Mouse (Mus musculus): ENCODE results near the gene Gramd1b. TPM values are rescaled to one million over a fixed set of nuclear protein-coding genes. Genes with fewer than 3 reads are reported as not detected.
A peak's percentile ranks its signal among the peaks of the same experiment; 100 is the strongest.

Gene Gramd1b
- polyA plus RNA-seq, 1 experiment from 2014 or later: 6.5 TPM

DNA sequence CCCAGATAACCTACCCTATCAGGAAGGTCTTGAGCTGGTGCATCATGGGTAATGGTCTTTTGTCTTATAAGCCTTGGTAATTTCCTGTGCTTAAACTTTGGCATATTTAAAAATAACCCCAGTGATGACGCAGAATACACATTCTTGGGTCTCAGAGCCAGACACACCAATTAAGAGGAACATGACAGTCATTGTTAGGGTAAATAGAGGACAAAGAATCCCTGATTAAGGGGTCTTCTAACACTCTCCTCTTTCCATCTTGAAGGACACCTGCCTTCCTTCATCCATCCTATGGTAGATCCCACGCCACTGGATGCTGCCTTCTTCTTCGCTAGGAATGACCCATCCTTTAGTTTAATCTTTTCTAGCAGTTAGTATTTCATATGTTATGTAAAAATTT, 208.8 kb downstream of the Gramd1b start:
- WGBS: 83% methylated on average over 3 of the region's 3 CpGs
- Histone ChIP-seq H3K27me3 (ENCODE audit: control insufficient read depth, insufficient read depth, low read length) (no peaks in the 10 kb centered on the region), H3K9ac (ENCODE audit: low read length) (no peak overlapping the region), H3K4me1 (ENCODE audit: control insufficient read depth in 2 of 2, insufficient read depth in 2 of 2, low read length in 2 of 2) (peaks cover 35 to 49% of the 10 kb centered on the region in 2 experiments), H3K4me3 (ENCODE audit: control insufficient read depth in 1 of 2, insufficient read depth in 1 of 2, low read depth in 1 of 2, low read length in 2 of 2) (no peak overlapping the region), H3K4me2 (ENCODE audit: low read length) (no peak overlapping the region), H3K9me3 (ENCODE audit: control insufficient read depth, low read length) (no peaks in the 10 kb centered on the region), H3K36me3 (ENCODE audit: control insufficient read depth, insufficient read depth, low read length) (peaks cover under 1% of the 10 kb centered on the region; the same call in 1 of the 2 replicates), H3K27ac (replicated peaks in 1 of 2; ENCODE audit: control insufficient read depth in 1 of 2, insufficient read depth in 1 of 2, low read depth in 2 of 2, low read length in 2 of 2) (no peak overlapping the region)
- no peak for ATAC-seq (ENCODE audit: insufficient number of reproducible peaks, insufficient read depth, low FRiP score, low read depth)

GRCm38 (mm10) chr9:40321668-40322003, 209.5 kb downstream of the Gramd1b start:
- Histone ChIP-seq H3K4me2 (ENCODE audit: low read length) (no peak overlapping the region), H3K4me3 (ENCODE audit: control insufficient read depth in 1 of 2, insufficient read depth in 1 of 2, low read depth in 1 of 2, low read length in 2 of 2) (no peak overlapping the region), H3K36me3 (ENCODE audit: control insufficient read depth, insufficient read depth, low read length) (peaks cover 5% of the 10 kb centered on the region; the same call in 1 of the 2 replicates), H3K27me3 (ENCODE audit: control insufficient read depth, insufficient read depth, low read length) (no peaks in the 10 kb centered on the region), H3K27ac (replicated peaks in 1 of 2; ENCODE audit: control insufficient read depth in 1 of 2, insufficient read depth in 1 of 2, low read depth in 2 of 2, low read length in 2 of 2) (no peak overlapping the region), H3K9ac (ENCODE audit: low read length) (no peak overlapping the region), H3K4me1 (ENCODE audit: control insufficient read depth in 2 of 2, insufficient read depth in 2 of 2, low read length in 2 of 2) (peaks cover 36 to 48% of the 10 kb centered on the region in 2 experiments), H3K9me3 (ENCODE audit: control insufficient read depth, low read length) (no peaks in the 10 kb centered on the region)
- 71% methylated on average over 3 of the region's 3 CpGs for WGBS
- no peak for ATAC-seq (ENCODE audit: insufficient number of reproducible peaks, insufficient read depth, low FRiP score, low read depth)

DNA sequence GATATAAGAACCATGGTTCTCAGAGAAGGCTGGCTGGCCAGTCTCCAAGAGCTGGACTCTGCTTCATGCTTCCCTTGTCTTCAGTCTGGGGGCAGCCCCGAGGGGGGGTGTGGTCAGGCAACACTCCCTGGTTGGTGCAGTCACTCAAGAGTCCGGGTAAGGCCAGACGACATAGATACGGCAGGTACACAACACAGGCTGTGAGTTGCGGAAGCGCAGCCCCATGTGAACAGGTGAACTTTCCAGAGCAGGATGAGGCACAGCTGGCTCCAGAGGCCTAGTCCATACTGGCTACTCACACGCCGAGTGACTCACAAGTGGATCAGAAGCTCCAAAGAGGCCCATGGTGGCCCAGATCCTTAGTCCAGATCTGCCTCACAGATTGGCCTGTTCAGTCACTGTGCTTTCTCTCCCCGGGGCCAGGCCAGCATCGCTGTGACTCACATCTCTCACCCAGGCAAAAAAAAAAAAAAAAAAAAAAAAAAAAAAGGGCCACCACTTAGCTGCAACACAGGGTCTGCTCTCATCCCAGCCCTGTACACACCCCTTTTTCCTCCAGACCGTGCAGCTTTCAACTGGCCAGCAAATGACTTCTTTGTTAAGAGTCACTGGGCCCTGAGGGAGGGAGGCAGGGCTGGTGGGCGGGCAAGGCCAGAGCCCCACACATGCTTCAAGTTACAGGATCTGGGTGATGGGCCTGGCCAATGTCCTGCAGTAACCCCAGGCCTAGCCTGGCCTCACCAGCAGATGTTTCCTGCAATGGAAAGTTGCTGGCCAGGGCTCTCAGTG, 210.1 kb downstream of the Gramd1b start:
- Histone ChIP-seq H3K9ac (ENCODE audit: low read length) (no peak overlapping the region), H3K27ac (replicated peaks in 1 of 2; ENCODE audit: control insufficient read depth in 1 of 2, insufficient read depth in 1 of 2, low read depth in 2 of 2, low read length in 2 of 2) (peak overlapping the region; percentile 34 to 52), H3K9me3 (ENCODE audit: control insufficient read depth, low read length) (no peaks in the 10 kb centered on the region), H3K36me3 (ENCODE audit: control insufficient read depth, insufficient read depth, low read length) (peaks cover 5% of the 10 kb centered on the region; the same call in 1 of the 2 replicates), H3K4me2 (ENCODE audit: low read length) (0 out of 2 replicates have a peak overlapping the region, but pooled peaks have one; percentile 2), H3K4me1 (ENCODE audit: control insufficient read depth in 2 of 2, insufficient read depth in 2 of 2, low read length in 2 of 2) (peaks cover 31 to 43% of the 10 kb centered on the region in 2 experiments), H3K4me3 (ENCODE audit: control insufficient read depth in 1 of 2, insufficient read depth in 1 of 2, low read depth in 1 of 2, low read length in 2 of 2) (no peak overlapping the region), H3K27me3 (ENCODE audit: control insufficient read depth, insufficient read depth, low read length) (no peaks in the 10 kb centered on the region)
- WGBS: 51% methylated on average over 12 of the region's 12 CpGs
- ATAC-seq (ENCODE audit: insufficient number of reproducible peaks, insufficient read depth, low FRiP score, low read depth): peak; percentile 79

GRCm38 (mm10) chr9:40320405-40320804, 210.8 kb downstream of the Gramd1b start:
- Histone ChIP-seq H3K9me3 (ENCODE audit: control insufficient read depth, low read length) (no peaks in the 10 kb centered on the region), H3K36me3 (ENCODE audit: control insufficient read depth, insufficient read depth, low read length) (peaks cover 7% of the 10 kb centered on the region), H3K9ac (ENCODE audit: low read length) (no peak overlapping the region), H3K27ac (replicated peaks in 1 of 2; ENCODE audit: control insufficient read depth in 1 of 2, insufficient read depth in 1 of 2, low read depth in 2 of 2, low read length in 2 of 2) (peak overlapping the region in 1 of 2 experiments; percentile 34; a peak in 2 of 4 replicates), H3K27me3 (ENCODE audit: control insufficient read depth, insufficient read depth, low read length) (no peaks in the 10 kb centered on the region), H3K4me2 (ENCODE audit: low read length) (no peak overlapping the region), H3K4me3 (ENCODE audit: control insufficient read depth in 1 of 2, insufficient read depth in 1 of 2, low read depth in 1 of 2, low read length in 2 of 2) (no peak overlapping the region), H3K4me1 (ENCODE audit: control insufficient read depth in 2 of 2, insufficient read depth in 2 of 2, low read length in 2 of 2) (peaks cover 24 to 36% of the 10 kb centered on the region in 2 experiments)
- ATAC-seq (ENCODE audit: insufficient number of reproducible peaks, insufficient read depth, low FRiP score, low read depth): no peak
- 84% methylated on average over 8 of the region's 8 CpGs for whole genome bisulfite sequencing

GRCm38 (mm10) chr9:40318771-40319170, 212.4 kb downstream of the Gramd1b start:
- no peaks in the 10 kb centered on the region for H3K27me3 ChIP-seq (ENCODE audit: control insufficient read depth, insufficient read depth, low read length)
- ATAC-seq (ENCODE audit: insufficient number of reproducible peaks, insufficient read depth, low FRiP score, low read depth): no peak
- H3K27ac ChIP-seq (replicated peaks in 1 of 2; ENCODE audit: control insufficient read depth in 1 of 2, insufficient read depth in 1 of 2, low read depth in 2 of 2, low read length in 2 of 2): no peak overlapping the region
- H3K4me3 ChIP-seq (ENCODE audit: control insufficient read depth in 1 of 2, insufficient read depth in 1 of 2, low read depth in 1 of 2, low read length in 2 of 2): no peak overlapping the region
- no peak overlapping the region for H3K4me2 ChIP-seq (ENCODE audit: low read length)
- peaks cover 23% of the 10 kb centered on the region for H3K36me3 ChIP-seq (ENCODE audit: control insufficient read depth, insufficient read depth, low read length)
- peaks cover 18 to 26% of the 10 kb centered on the region in 2 experiments for H3K4me1 ChIP-seq (ENCODE audit: control insufficient read depth in 2 of 2, insufficient read depth in 2 of 2, low read length in 2 of 2)
- H3K9me3 ChIP-seq (ENCODE audit: control insufficient read depth, low read length): no peaks in the 10 kb centered on the region
- WGBS: 85% methylated on average over 5 of the region's 5 CpGs
- H3K9ac ChIP-seq (ENCODE audit: low read length): no peak overlapping the region

DNA sequence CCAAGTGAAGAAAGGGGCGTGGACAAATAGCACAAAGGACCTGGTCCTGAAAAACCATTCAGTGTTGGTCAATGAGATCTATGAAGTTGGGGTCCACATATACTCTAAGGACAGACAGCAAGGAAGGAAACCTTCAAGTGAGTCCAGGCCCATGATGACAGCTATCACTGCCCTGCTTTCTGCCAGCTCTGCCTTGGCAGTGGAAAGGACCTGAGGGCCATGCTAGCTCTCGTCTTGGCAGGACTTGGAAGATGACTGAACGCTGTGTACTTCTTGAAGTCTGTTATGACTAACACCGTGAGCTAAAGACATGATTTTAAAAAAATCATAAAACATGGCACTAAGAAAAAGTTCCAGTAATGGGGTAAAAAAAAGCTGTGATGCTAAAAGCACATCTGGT, 213.4 kb downstream of the Gramd1b start:
- 86% methylated on average over 4 of the region's 4 CpGs for WGBS
- Histone ChIP-seq H3K27ac (replicated peaks in 1 of 2; ENCODE audit: control insufficient read depth in 1 of 2, insufficient read depth in 1 of 2, low read depth in 2 of 2, low read length in 2 of 2) (no peak overlapping the region), H3K9me3 (ENCODE audit: control insufficient read depth, low read length) (no peaks in the 10 kb centered on the region), H3K4me1 (ENCODE audit: control insufficient read depth in 2 of 2, insufficient read depth in 2 of 2, low read length in 2 of 2) (peaks cover 18 to 26% of the 10 kb centered on the region in 2 experiments), H3K27me3 (ENCODE audit: control insufficient read depth, insufficient read depth, low read length) (no peaks in the 10 kb centered on the region), H3K4me3 (ENCODE audit: control insufficient read depth in 1 of 2, insufficient read depth in 1 of 2, low read depth in 1 of 2, low read length in 2 of 2) (no peak overlapping the region), H3K4me2 (ENCODE audit: low read length) (no peak overlapping the region), H3K9ac (ENCODE audit: low read length) (no peak overlapping the region), H3K36me3 (ENCODE audit: control insufficient read depth, insufficient read depth, low read length) (peaks cover 28% of the 10 kb centered on the region)
- ATAC-seq (ENCODE audit: insufficient number of reproducible peaks, insufficient read depth, low FRiP score, low read depth): no peak

- Histone ChIP-seq H3K9ac (ENCODE audit: low read length) (no peak overlapping the region), H3K27me3 (ENCODE audit: control insufficient read depth, insufficient read depth, low read length) (no peaks in the 10 kb centered on the region), H3K27ac (replicated peaks in 1 of 2; ENCODE audit: control insufficient read depth in 1 of 2, insufficient read depth in 1 of 2, low read depth in 2 of 2, low read length in 2 of 2) (no peak overlapping the region), H3K36me3 (ENCODE audit: control insufficient read depth, insufficient read depth, low read length) (peaks cover 32% of the 10 kb centered on the region), H3K4me2 (ENCODE audit: low read length) (no peak overlapping the region), H3K4me3 (ENCODE audit: control insufficient read depth in 1 of 2, insufficient read depth in 1 of 2, low read depth in 1 of 2, low read length in 2 of 2) (no peak overlapping the region), H3K9me3 (ENCODE audit: control insufficient read depth, low read length) (no peaks in the 10 kb centered on the region), H3K4me1 (ENCODE audit: control insufficient read depth in 2 of 2, insufficient read depth in 2 of 2, low read length in 2 of 2) (peaks cover 18 to 23% of the 10 kb centered on the region in 2 experiments)
- ATAC-seq (ENCODE audit: insufficient number of reproducible peaks, insufficient read depth, low FRiP score, low read depth): no peak
- WGBS: 65% methylated on average over 9 of the region's 9 CpGs
These were observed 214.1 kb downstream of the Gramd1b start for GRCm38 (mm10) chr9:40316865-40317660.

Data from heart, embryonic 14.5 days (tissue).